Mouse (Mus musculus): ENCODE data around the gene Izumo3.
"Not testable (repeated sequence)": the region's sequence is repeated elsewhere in the genome, so short reads cannot be mapped to it uniquely, and the experiment has no call there.

The Izumo3 gene

DNA sequence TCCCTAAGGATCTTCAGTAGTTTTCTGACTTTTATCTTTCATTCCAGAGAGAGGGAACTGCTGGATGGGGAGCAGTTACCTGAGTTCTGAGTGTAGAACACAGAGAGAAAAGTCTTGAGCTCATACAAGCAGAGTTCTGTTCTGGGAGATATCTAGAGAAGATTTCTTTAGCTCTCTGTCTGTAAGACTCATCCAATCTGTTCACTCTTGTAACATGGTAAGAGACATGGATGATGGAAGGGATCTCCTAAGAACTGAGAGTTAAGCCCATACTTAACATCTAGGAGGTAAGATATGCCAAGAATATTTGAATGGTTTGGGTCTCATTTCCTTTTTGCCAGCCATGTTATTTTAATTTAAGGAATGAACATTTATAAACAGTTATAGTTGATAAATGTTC, at the start of gene Izumo3:
Gene Izumo3, minus strand, starts transcription at position 101 of the 400 bp plus-strand sequence.
- no peak for DNase-seq (ENCODE audit: low read depth, low spot score)

DNA sequence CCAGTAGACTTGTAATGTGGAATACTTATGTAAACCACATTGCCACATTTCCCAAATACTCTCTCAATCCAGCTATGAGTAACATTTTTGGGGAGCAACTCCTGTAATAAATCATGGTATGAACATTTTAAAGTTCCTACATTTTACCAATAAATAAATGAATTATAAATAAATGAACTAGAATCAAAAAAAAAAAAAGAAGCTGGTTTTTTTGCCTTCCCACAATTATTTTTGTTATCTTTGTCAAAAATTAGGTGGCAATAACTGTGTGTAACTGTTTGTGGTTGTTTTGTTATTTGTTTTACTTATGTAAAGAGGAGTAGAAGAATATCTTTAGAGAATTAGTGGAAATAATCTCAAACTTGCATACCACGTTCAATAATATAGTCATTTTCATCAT, 44.6 kb upstream of the Izumo3 start, which contains the start of gene Gm12666:
Gene Gm12666, minus strand, starts transcription at position 101 of the 400 bp plus-strand sequence.
- not testable (repeated sequence) for DNase-seq (ENCODE audit: low read depth, low spot score)

DNA sequence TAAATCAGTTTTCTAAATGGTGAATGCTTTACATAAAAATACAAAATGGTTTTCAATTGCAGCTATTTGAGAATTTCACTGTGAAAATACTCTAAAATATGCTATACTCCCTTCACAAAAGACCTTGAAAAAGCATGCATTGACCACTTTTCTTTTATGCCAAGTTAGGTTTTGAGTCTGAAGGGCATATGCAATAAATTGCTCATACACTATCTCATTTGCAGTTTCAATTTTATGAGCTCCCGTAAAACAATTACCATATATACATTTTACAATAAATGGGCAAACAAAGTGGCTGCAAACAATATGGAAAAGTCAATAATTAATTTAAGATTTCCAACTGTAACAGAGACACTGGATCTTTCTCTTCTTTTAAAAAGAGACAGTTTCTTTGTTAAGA, 5.6 kb upstream of the Izumo3 start:
- DNase-seq (ENCODE audit: low read depth, low spot score) = no peak

DNA sequence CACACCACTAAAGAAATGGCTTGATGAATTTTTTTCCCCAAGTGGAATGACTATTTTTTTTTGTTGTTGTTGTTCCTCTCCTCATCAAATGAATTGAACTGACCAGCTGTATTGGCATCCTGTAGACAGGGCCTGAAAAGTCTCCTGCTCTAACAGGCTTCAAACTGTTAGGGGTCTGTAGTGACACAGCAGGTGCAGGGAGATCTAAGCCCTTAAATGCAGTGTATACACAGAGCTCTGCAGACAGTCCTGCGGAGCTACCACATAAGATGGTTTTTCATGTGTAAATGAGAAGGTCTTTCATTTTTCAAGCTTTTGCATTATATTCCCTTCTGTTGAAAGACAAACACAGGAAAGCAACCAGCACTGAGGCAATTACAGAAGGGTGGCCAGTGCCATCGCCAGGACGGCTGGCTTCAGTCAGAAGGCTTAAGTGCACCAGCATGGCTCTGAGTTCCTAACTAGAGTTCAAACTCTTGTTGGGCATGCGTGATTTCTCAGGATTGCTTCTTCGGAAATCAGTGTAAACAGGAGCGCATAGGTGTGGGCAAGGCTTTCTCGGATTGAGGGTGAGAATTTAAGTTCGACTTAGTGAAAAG, 35.5 kb downstream of the Izumo3 start:
- no peak for DNase-seq (ENCODE audit: low read depth, low spot score)

DNA sequence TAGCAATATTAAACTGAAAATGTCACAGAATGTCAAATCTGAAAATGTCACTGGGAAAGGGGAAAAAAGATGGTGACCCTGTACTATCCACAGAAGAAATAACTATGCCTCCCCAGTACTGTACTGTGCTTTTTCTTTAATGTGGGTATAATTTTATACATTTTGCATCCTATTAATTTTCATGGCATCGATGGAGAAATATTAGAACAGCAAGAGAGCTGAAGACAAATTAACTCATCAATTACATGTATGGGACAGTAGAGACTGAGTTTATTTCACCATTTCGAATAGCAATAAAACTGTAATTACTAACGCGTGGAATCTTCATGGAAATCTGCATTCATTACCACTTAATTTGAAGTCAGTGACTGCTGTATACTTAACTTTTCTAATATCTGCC, 49.6 kb downstream of the Izumo3 start:
- no peak for DNase-seq (ENCODE audit: low read depth, low spot score)

DNA sequence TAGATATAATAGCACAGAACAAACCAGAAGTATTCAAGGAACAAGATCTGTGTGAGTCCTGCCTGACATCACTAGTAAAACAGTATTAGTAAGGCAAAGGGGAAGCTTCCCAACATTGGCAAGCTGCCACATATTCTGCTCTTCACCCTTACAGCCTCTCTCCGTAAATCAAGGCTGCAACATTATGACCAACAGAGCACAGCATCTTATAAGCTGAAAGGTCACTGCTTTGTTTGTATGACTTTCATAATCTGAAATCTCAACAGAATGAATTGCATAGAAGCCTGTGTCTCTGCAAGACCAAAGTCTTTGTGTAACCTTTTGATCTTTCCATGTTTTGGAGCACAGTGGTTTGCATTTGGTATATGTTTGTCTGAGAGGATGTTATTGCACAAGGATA, 51.1 kb downstream of the Izumo3 start:
- DNase-seq (ENCODE audit: low read depth, low spot score) = no peak

Data from mesoderm, embryonic 11.5 days (tissue).